Mouse (Mus musculus) adrenal gland, postnatal 14 days (tissue): ENCODE measurements around the gene Gm5460. TPM values are rescaled to one million over a fixed set of nuclear protein-coding genes. Genes with fewer than 3 reads are reported as not detected.

Experiments
- DNase-seq: peaks from one replicate; pipeline ENCODE4 v3.0.0; 2021; ENCODE audit warnings: mixed read lengths
- long read RNA-seq, 2 experiments: library from polyadenylated mRNA; stranded (forward); transcript quantifications; one replicate each; pipeline ENCODE4 v2.0.0; 2021
- total RNA-seq: library from RNA; stranded (reverse); gene quantifications from 2 replicates; pipeline ENCODE4 v1.2.3, GENCODE M21; 2021

Gm5460 gene
- total RNA-seq = not detected in 2 replicates
- long read RNA-seq, experiment 1, partial matches to known transcripts = 1 of 1 reads
- long read RNA-seq, experiment 1, other reads (novel, unspliced or antisense) = 0 of 1 reads
- long read RNA-seq, experiment 2 = 0 reads

GRCm38 (mm10) chr14:34016381-34016780 is at the start of gene Gm5460:
Gene Gm5460 (plus strand): TSS chr14:34016758.
- no peak for DNase-seq

- no peak for DNase-seq
These were observed 43.9 kb upstream of the Gm5460 start for GRCm38 (mm10) chr14:33972679-33973078.

GRCm38 (mm10) chr14:33974752-33975151 is 41.8 kb upstream of the Gm5460 start:
- DNase-seq = no peak

- no peak for DNase-seq
These were observed 38.8 kb upstream of the Gm5460 start for GRCm38 (mm10) chr14:33977748-33978147.

- DNase-seq = no peak
These were observed 37.9 kb upstream of the Gm5460 start, which contains the start of gene Zfp488 for GRCm38 (mm10) chr14:33978604-33979059. Gene Zfp488 (minus strand): TSS chr14:33978764.

GRCm38 (mm10) chr14:33989201-33989600 is 27.4 kb upstream of the Gm5460 start:
- no peak for DNase-seq

- DNase-seq = no peak
These were observed 24.6 kb upstream of the Gm5460 start for GRCm38 (mm10) chr14:33991971-33992370.

GRCm38 (mm10) chr14:33993051-33993450 is 23.5 kb upstream of the Gm5460 start:
- DNase-seq = no peak

GRCm38 (mm10) chr14:33993521-33994289 is 22.9 kb upstream of the Gm5460 start:
- DNase-seq = no peak

- DNase-seq = no peak
These were observed 19.1 kb upstream of the Gm5460 start for GRCm38 (mm10) chr14:33997427-33997826.

GRCm38 (mm10) chr14:34000076-34000475 is 16.5 kb upstream of the Gm5460 start:
- DNase-seq = no peak

- DNase-seq = no peak
These were observed 15.1 kb upstream of the Gm5460 start for GRCm38 (mm10) chr14:34001445-34001844.

- DNase-seq = no peak
These were observed 14.2 kb upstream of the Gm5460 start for GRCm38 (mm10) chr14:34002358-34002757.

- no peak for DNase-seq
These were observed 1.5 kb upstream of the Gm5460 start, which contains the start of gene Gm30083 for GRCm38 (mm10) chr14:34015063-34015462. Gene Gm30083 (minus strand): TSS chr14:34015182.

GRCm38 (mm10) chr14:34016938-34017337 is 380 bp downstream of the Gm5460 start:
- DNase-seq = no peak

GRCm38 (mm10) chr14:34026710-34027109 is 10.2 kb downstream of the Gm5460 start:
- DNase-seq = no peak

GRCm38 (mm10) chr14:34033841-34034610 is 17.5 kb downstream of the Gm5460 start:
- peak; percentile 37 for DNase-seq

- no peak for DNase-seq
These were observed 24.7 kb downstream of the Gm5460 start for GRCm38 (mm10) chr14:34041241-34041640.

- no peak for DNase-seq
These were observed 26.8 kb downstream of the Gm5460 start for GRCm38 (mm10) chr14:34043341-34043740.

- no peak for DNase-seq
These were observed 33.7 kb downstream of the Gm5460 start for GRCm38 (mm10) chr14:34050101-34050779.

- no peak for DNase-seq
These were observed 36.0 kb downstream of the Gm5460 start, which contains the start of gene Antxrl for GRCm38 (mm10) chr14:34052516-34052915. Gene Antxrl (plus strand): TSS chr14:34052707.

- no peak for DNase-seq
These were observed 55.1 kb downstream of the Gm5460 start for GRCm38 (mm10) chr14:34071665-34072064.
